Mouse (Mus musculus) NIH3T3 (cell line): Measurements from ENCODE around the gene Tbc1d14.

ENCODE experiments used
- DNase-seq: peaks from one replicate; pipeline ENCODE4 v3.0.0-alpha.2; 2012; ENCODE audit warnings: low read depth

Tbc1d14 gene

DNA sequence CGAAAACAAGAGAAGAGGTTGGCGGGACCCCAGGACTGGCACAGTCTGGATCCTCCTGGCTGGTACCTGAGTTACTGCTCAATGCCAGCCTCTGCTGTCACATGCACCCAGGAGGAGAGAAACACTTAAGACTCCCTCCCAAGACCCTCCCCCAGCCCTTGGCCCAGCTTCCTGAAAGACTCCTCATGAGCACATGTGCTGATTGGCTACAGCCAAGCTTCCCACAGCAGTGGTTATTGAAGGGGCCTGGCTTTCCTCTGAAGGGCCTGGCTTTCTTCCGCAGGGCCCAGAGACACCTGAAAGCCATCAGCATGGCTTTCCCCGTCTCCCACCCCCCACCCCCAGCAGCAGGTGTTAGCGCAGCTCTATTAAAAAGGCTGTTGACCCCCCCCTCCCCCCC, at the start of gene Tbc1d14:
Tbc1d14 (minus strand) TSS at position 101 of the 400 bp plus-strand sequence.
- no peak for DNase-seq

DNA sequence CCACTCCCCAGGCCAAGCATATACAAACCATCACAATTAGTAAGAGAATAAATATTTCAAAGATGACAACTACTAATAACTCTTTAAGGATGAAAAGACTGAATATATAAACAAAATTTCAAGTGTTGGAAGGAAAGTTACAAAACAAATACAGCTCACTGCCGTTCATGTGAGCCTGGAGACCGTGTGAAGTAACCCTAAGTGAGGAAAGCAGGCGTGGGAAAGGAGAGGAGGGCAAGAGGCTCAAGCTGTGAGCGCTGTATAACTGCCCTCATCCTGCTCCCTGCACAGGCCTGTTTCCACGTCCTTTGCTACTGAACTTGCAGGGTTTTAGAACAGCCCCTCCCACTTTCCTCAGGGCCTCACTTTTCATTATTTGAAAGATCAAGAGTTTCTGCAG, 32.5 kb upstream of the Tbc1d14 start:
- no peak for DNase-seq

DNA sequence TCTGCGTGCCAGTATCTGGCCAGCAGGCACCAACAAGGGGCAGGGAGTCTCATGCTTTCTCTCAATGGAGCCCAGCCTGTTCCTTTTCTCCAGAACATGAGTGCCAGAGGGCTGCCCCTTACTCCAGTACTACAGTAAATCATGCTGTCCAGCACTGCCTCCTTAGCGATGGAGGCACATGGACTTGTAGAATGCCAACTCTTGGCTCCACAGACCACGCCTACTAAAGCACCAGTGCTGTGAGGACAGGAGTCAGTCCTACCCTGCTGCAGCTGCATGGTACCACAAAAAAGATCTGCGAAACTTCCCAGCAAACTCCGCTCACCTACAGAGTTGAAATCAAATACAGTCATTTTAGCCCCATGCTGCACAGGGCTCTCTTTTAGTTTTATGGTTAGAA, 30.6 kb upstream of the Tbc1d14 start:
- DNase-seq, result no peak

DNA sequence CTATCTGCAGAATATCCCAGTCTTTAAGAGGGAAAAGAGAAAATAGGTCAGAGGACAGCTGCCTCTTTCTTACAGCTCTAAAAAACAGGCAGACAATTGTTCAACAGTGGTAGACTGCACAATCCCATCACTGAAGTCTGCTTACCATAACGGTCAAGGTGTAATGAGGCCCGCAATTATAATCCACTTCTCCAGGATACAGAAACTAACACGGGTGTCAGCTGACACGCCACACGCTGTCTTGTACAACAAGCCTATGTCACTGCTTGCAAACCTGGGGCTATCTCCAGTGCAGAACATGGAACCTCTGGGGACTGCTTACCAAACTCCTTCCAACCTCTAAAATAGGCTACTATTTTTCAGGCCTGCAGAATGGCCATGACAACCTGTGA, 28.0 kb upstream of the Tbc1d14 start:
- DNase-seq, result no peak

DNA sequence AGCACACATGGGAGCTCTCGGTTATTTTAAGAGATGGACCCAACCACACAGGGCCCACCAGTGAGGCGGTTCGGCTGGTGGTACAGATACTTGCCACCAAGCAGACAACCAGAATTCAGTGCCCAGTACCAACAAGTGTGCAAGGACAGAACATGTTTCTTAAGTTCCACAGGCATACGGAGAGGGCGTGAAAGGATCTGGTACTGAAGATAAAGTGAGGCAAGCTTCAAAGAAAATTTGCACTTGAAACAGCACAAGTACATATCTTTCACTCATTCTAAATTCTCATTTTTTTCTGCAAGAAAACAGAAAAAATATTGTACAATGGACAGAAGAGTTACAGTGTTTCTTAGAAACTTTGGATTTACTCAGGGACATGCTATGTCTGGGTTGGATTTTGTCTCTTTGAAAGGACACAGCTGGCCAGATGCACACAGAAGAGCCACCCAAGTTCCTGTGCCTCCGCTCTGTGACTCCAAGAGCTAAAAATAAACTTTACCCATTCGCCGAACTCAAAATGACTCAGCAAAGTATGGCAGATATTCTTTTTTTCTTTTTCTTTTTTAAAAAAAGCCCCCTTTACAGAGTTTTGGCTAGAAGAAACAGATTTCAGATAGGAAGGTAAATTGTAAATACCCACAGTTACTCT, 27.5 kb upstream of the Tbc1d14 start:
- peak; percentile 57 for DNase-seq

DNA sequence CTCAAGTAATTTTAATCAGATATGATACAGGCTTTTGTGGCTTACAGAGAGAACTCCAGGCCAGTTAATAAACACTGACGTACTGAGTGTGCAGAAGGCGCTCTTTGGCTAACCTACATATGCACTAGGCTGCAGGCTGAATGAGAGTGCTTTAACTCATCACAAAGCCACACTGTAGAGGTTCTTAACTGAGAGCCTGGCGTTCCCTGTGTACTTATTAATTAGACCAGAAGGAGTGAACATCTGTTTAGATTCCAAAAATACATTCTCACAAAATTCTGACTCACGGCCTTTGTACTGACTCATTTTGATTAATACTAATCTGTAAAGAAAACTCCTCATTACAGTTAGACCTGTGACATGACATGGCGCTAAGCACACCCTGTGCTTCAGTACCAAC, 25.8 kb upstream of the Tbc1d14 start:
- no peak for DNase-seq

DNA sequence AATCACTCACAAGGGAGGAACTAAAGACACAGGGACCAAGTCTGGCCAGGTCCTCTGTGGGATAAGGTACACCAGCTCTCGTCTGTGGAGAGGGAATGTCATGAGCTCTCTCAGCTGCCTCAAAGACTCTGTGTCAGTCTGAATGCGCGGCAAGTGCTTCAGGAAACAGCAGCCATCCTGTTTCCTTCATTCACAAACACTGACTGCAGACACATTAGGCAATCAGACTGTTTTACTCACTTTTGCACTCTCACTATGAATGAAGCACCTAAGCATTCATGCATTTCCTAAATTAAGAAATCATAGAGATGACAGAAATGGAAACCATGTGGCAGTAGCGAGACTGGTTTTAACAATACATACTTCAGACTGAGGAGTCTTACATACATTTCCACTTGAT, 25.3 kb upstream of the Tbc1d14 start:
- DNase-seq, result peak; percentile 34

DNA sequence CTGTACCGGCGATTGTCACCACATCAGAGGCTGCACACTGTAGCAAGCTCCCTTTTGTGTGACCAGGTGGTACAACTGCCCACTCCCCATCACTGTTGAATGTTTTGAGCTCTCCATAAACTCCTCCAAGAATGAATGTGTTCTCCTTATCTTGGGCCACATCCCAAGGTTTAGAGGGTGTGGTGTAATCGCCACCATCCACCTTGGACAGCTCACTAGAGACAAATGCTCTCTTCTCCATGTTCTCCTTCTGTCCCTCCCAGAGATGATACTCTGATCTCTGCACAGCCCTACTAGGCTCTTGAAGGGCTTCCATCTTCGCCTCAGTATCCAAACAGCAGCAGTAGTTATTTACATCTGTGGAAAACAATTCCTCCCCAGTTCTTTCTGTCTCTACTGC, 21.0 kb upstream of the Tbc1d14 start:
- no peak for DNase-seq

DNA sequence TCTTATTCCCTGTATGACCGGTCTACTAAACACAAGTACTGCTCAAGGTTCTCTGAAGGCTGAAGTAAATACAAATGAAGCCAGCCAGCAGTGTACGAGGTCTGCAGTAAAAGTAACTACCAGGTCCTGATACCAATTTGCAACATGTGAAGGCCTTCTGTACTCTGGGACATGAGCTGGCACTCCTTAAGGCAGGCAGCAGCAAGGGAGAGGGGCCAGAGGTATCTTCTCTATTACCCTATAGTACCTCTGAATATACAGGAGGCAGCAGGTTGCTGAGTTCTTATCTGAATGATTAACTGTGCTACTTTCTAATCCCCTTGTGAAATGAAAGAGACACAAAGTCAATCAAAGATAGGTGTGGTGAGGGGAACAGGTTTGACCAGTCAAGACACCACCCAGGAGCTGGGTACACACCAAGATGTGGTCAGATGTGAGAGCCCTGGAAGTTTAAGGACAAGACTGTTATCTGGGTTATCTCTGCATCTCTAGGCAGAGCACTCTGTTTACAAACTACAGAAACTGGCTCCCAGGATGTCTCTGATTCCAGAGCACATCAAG, 15.9 kb upstream of the Tbc1d14 start:
- DNase-seq, result no peak

DNA sequence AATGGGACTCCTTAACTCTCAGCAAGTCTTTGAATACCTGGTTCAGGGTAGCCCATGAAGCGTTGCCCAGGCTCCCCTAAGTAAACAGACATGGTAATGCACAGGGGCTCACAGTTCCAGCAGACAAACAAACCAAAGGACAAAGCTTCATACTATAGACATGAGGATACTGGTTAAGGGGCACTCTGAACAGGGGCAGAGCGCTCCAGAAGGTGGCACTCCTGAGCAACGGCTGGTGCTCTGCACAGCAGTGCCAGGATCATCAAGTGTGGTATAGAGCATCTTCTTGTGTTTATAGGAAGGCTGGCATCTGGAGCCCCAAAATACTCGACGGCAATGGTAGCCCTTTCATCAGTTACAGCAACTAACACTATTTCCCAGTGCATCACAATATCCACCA, 10.0 kb upstream of the Tbc1d14 start:
- DNase-seq, result peak; percentile 75

DNA sequence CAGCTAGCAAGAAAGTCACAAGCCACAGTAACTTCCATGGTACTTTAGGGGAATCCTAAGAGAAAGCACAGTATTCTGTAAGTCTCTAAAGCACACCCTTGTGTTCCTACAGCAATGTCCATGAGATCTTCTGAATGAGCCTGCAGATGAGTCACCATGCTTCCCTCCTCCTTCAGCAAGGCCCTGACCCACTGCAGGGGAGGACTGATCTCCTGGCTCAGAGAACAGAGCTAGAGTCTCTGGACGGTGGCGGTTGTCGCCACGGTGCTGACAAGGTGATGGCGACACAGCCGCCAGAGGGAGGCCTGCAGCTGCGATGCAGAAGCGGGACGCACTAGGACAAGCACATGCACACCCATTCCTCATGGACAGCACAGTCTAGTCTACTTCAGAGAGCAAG, 9.0 kb upstream of the Tbc1d14 start:
- DNase-seq, result peak; percentile 56

DNA sequence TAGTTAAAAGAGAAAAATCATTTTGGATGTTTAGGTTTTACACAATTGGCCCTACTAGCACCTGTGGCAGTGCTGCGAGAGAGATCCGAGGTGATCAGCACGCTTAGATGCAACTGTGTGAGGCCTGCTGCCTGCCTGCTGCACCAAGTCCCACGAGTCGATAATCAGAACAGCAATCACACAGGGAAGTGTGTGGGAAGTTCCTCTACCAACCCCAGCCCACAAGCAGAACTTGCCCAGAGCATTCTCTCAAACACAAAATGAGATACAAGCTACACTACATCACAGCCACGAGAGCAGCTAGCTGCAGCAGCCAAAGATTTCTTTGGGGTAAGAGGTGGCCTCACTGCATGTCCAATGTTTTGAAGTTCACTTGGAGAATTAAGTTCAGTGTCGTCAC, 8.4 kb upstream of the Tbc1d14 start:
- DNase-seq, result no peak

DNA sequence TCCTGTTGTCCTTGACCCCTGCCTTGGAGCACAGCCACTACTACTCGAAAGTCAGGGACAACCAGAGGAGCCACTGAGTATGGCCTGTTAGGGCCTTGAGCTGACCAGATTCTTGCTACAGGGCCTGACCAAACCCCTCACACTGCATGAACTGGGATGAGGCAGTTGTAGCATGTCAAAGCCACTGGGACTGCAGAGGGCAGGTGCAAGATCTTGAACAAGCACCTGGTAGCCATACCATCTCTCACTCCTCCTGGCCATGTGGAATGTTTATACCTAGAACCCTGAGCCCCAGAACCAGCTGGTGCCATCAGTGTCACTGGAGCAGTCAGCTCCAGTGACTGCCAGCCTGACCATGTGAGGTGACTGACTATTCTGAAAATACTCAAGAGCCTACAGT, 5.8 kb upstream of the Tbc1d14 start:
- DNase-seq, result no peak

DNA sequence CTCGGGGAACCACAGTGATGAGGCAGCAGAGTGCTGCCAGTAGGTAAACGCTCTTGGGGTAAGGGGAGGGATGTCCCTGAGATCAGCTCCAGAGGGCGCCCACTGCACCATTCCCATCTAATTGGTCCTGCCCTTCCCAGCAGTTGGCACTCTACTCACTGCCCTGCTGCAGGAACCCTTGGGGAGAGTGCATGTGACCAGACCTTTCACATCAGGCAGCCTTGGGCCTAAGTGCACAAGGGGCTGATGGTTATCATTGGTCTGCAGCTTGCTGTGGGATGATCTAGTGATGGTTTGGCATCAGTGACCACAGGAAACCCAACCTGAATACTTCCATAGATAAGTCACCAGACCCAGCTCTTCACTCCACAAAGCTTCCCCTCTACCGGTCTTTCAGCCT, 4.6 kb upstream of the Tbc1d14 start:
- DNase-seq, result peak; percentile 51

DNA sequence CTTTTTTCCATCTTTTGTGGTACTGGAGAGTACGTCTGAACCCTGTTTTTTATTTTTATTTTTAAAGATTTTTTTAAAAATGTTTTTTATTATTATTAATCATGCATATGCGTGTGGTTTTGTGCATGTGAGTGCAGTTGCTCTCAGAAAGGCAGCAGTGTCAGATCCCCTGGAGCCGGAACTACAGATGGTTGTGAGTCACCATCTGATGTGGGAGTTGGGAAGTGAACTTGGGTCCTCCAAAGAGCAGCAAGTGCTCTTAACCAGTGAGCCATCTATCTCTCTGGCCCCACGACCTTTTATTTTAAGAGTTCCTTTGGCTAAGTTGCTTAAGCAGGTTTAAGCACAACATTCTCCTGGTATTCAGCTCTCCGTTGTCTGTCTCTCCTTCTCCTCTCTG, 3.1 kb upstream of the Tbc1d14 start:
- DNase-seq, result peak; percentile 67

DNA sequence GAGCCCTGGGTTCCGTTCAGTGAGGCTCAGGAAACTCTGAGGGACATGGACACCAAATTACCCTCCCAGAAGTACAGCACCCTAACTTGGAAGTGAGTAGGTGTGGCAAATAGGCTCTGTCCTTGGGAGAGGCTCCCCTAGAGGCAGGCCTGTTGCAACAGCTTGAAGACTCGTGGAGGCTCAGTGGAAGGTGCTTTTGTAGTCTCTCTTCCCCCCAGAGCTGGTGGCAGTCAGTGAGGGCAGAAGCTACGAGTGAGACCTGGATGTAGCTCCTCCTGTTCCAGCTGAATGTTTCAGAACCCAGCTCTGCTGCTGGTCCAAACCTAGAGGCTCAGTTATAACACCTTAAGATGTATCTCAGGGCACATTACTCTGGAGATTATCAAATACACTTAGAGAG, 2.0 kb upstream of the Tbc1d14 start:
- no peak for DNase-seq

DNA sequence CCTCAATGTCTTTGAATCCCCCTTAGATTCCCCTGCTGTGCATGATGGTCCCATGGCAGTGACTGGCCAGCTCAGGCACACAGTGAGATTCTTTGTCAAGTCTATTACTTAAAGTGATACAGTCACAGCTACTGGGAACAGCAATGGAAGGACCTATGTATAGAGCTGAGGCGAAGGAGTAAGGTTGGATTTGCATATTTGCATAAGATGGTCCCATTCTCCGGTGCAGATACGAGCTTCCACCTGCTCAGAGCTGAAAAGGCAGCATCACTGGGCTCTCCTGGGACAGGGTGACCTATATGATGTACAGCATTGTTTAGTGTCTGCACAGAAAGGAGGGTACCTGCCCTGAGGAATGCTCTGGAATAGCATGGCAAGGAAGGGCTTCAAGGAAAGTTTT, 1.3 kb upstream of the Tbc1d14 start:
- no peak for DNase-seq

DNA sequence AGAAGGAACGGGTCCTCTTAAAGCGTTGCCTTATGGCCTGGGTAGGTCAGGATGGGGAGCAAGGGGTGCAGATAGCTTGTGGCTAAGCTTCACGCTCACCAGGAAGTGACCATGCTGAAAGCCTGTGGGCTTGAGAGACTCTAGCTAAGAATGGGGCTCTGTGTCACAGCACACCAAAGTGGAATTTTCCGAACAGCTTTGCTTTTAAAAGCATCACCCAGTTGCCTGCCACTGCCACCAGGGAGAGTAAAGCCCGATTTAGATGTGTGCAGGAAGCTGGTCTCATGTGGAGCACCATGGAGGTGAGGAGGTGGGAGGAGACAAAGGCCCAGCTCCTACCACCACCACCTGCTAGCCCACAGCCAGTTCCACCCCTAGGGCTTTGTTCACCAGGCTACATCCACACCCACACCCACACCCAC, 2.6 kb downstream of the Tbc1d14 start:
- DNase-seq, result no peak

DNA sequence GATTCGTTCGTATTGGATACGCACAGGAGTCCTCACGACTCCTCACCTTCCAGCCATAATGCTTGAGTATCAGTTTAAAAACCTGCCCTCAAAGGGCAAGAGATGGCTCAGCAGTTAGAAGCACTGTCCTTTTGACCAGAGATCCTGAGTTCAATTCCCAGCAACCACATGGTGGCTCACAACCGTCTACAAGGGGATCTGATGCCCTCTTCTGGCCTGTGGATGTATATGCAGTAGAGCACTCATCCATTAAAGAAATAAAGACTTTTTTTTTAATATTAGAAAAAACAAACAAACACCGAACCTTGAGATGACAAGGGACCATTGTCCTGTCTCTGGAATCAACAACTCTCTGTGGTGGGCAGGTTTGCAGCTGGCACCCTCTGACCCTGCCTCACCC, 8.8 kb downstream of the Tbc1d14 start:
- DNase-seq, result peak; percentile 50

DNA sequence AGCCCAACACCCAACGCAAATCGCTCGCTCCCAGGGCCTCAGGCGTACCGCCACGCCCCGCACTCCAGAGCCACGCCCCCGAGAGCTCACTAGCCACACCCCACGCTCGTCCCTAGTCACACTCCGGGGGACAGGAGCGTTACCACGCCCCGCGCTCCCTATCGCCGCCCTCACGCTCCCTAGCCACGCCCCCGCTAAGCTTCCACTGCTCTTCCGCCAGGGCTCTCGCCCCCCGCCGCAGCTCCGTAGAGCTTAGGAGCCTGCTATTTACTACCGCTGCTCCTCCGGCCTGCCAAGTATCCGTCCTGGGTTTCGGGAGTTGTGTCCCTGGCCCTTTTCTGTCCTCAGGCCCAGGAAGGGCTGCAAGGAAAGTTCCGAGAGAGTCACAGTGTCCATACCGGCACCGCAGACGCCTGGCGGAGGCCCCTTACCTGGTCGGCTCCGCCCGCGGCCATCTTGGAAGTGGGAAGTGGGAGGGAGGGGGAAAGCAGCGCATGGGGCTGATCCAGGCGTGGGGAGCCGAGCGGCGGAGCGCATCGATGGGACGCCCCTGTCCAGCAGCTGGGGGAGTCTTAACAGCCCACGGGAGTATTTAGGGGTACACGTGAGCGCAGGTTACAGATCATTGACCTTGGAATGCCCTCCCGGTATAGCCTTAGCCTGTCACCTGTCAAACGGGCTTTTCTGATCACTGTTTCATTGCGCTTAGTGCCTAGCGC, 11.0 kb downstream of the Tbc1d14 start:
- DNase-seq, result peak; percentile 100

DNA sequence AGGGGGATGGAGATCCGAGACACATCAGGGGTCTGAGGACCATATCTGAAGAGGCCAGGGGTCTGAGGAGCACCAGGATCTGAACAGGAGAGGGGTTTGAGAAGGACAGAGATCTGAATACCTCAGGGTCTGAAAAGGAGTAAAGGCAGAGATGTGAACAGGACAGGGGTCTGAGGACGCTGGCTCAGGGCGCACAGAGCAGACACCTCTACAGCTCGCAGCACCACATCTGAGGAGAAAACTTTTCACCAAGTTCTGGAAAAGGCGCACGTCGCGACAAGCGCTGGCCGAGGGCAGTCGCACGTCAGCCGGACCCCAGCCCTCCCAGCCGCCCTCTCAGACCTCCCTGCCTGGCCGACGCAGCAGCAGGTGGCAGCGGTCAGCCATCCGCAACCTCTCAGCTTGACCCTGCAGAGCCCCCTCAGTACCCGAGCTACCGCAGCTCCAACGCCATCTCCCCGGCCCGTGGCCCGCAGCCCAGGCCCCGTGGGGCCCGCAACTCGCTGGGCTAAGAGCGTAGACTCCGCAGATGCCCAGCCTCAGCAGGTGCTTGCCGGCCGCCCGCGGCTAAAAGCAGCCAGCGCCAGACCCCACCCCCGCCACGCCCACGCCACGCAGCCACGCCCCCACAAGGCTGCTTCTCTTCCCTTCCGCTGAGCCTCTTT, 11.7 kb downstream of the Tbc1d14 start:
- no peak for DNase-seq

DNA sequence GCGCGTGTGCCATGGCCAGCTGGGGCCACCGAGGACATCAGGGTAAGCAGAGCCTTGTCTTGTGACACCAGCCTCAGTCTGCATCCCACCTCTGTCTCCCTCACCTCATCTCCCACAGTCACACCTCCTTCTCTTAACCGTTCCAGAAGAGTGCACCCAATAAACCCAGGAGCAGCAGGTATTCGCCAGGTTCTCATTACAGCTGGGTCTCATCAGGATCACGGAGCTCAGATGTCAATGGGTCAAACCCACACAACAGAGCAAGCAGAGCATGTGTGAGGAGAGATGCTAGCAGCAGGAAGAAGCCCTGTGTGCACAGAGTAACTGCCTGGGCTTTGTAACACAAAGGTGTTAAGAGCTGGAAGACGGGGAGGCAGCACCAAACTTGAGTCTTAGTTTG, 13.1 kb downstream of the Tbc1d14 start:
- DNase-seq, result no peak

DNA sequence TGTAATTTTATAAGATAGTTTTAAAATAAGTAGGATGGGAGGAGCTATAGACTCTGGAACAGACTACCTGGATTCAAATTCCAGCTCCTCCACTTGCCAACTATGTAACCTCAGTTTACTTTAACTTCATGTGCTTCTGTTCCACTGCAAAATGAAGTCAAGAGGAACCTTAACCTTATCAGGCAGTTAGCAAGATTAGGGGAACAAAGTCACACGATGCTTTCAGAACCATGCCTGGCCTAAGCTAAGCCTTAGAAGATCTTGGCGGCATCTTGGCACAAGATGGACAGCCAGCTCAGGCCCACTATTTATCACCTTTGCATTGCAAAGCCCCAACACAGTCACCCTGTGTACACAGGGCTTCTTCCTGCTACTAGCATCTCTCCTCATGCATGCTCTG, 14.1 kb downstream of the Tbc1d14 start:
- DNase-seq, result no peak
